Mouse (Mus musculus) cerebellum, postnatal 36 days (tissue): ENCODE measurements around the gene Slc38a7.
"Not testable (repeated sequence)": the region's sequence is repeated elsewhere in the genome, so short reads cannot be mapped to it uniquely, and the experiment has no call there.

Source experiments
- DNase-seq, 2 experiments: peaks; one replicate each; pipeline ENCODE4 v3.0.0; 2021 to 2022; ENCODE audit warnings: mixed read lengths in 2 of 2

Slc38a7 gene

DNA sequence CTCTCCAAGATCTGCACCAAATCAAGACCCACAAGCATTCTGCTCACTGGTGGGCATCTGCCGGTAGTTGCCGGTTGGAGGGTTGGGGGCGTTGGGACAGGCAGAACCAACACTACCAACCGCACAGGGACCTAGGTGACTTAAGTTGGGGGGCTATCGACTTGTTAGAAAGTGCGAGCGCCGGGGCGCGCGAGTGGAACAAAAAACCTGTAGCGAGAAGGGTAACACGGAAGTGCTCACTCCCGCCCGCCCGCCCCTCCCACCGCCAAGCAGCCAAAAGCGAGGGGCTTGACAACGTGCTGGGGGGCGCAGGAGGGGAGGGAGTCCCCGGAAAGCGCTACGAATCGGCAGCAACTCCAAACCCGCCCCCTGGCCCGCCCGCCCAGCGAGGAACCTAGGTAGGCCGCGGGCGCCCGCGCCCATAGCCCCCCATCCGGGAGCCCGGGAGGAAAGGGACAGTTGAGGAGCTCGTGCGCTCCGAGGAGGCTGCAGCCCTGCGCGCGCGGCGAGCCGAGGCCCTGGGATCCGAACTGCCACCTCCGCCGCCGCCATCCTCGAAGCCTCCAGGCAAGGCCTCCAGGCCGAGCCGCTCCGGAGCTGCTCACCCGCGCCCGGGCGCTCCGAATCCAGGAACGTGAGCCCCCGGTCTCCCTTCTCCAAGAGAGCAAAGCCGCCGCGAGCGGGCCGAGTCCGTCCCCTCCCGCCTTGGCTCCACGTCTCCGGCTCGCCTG lies 46.7 kb downstream of the Slc38a7 start:
- DNase-seq = no peak

DNA sequence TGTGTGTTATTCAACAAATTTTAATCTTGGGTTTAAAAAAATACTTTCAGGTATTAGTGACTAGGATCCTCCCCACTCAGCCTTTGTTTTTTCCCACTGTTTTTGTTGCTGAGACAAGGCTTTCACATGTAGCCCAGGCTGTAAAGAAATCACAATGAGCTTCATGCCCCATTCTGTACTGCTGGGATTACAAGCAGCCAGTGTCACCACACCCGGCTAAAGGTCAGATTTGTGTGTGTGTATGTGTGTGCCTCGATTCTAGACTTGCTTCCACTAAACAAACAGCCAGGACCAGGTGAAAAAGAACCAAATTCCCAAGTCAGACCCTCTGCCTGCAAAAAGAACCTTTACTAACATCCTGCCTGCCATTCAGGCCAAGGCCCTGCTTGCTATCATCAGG lies 47.9 kb downstream of the Slc38a7 start:
- no peak for DNase-seq

GRCm38 (mm10) chr8:95802231-95802630 lies 51.1 kb downstream of the Slc38a7 start:
- DNase-seq = no peak

DNA sequence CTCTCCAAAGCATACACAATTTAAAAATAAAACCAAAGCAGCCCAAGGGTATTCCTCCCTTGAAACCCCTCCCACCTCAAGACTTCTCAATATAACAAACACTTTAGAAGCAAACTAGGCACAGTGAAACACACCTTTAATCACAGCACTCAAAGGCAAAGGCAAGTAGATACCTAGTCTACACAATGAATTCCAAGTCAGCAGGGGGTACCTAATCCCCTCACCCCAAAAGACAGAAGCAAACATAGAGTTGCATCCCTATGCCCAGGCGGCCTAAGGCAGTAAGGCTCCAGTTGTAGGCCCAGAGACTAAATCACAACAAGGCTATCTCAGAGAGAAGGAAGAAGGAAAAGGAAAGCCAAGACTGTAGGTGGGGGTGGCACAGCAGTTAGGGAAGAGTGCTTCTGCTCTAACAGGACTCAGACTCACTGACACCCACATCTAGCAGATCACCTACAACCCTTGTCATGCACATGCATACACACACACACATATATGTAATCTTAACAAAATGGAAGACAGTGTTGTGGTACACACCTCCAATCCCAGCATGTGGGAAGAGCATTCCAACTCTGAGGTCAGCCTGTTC lies 51.8 kb downstream of the Slc38a7 start:
- DNase-seq = no peak

DNA sequence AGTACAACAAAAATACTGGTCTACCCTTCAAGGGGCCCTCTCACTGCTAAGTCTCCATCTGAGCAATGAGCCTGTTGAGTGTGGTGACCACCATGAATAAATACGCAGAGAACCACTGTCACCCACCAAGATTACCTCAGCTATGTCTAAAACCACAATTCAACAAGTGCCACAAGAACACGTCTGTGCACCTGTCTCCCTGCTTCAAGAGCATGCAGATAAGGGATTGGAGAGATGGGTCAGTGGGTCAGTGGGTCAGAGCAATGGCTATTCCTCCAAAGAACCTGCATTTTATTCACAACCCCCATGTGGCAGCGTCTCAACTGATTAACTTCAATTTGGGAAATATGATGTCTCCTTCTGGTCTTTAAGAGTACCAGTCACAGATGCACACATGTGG lies 53.0 kb downstream of the Slc38a7 start:
- no peak for DNase-seq

DNA sequence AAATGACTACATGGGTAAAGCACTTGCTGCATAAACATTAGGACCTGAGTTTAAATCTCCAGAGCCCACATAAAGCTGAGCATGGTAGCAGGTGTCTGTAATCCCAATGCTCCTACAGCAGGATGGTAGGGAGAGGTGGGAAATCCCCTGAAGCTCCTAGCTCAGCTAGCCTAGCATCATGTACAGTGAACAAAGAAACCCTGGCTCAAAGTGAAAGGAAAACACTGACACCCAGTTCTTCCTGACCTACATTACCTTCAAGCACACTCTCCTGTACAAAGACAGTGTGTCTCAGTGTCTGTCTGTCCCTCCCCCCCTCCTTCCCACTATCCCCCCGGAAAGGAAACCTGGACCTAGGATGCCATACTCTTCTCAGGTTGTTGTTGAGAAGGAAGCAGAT lies 53.4 kb downstream of the Slc38a7 start:
- DNase-seq = no peak

DNA sequence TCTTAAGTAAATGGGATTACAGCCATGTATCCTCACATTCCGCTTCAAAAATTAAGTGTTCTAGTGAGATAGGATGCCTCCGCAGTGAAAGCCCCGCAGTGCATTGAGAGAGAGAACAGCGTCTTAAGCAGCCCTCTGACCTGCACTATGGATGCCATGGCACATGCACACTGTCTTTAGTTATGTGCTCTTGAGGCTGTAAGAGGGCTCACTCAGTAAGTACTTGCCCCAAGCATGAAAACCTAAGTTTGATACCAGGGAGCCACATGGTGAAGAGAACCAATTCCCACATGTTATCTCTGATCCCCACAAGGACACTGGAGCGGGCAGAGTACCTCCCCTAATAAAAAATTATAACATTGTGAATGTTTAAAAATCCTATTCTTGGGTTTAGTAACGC lies 54.2 kb downstream of the Slc38a7 start:
- no peak for DNase-seq

DNA sequence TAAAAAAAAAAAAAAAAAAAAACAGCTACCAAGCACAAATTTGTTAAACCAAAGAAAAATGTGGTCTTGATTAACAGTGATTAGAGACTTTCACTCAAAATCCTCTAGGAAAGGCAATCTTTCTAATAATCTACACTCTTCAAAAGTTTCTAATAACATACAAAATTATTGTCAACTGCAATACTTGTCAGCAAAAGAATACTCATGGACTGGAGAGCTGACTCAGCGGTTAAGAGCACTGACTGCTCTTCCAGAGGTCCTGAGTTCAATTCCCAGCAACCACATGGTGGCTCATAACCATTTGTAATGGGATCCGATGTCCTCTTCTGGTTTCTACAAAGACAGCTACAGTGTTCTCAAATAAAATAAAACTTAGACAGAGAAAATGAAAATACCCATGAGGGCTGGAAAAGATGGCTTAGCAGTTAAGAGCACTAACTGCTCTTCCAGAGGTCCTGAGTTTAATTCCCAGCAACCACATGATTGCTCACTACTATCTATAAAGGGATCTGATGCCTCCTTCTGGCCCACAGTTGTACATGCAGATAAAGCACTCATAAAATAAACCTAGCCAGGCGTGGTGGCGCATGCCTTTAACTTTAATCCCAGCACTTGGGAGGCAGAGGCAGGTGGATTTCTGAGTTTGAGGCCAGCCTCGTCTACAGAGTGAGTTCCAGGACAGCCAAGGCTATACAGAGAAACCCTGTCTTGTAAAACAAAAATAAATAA lies 57.8 kb downstream of the Slc38a7 start:
- not testable (repeated sequence) for DNase-seq
